Mouse (Mus musculus) thymus, adult 2 months (tissue): ENCODE data around the gene Sigirr.

ENCODE experiments used
- CTCF ChIP-seq: fragments of 200-500 bp; IDR thresholded peaks from 2 replicates; pipeline ENCODE4 v1.5.1; 2012; ENCODE audit warnings: mild to moderate bottlenecking, control low read depth, low read length, moderate library complexity, borderline replicate concordance; ENCODE audit not compliant: control insufficient read depth, poor library complexity, insufficient read depth; ENCODE audit errors: extremely low read depth
- POLR2A ChIP-seq: fragments of 200-500 bp; IDR thresholded peaks from 2 replicates; pipeline ENCODE4 v1.6.1; 2012; ENCODE audit warnings: mild to moderate bottlenecking, low read length, control low read depth, moderate library complexity; ENCODE audit not compliant: control insufficient read depth, poor library complexity, insufficient read depth; ENCODE audit errors: extremely low read depth

- TF ChIP-seq POLR2A (no peak), CTCF (no peak)
Measured at GRCm38 (mm10) chr7:141120605-141121004, 20.2 kb upstream of the Sigirr start.
